Mouse (Mus musculus) E14TG2a.4 (cell line): Measurements from ENCODE around the gene Tet2.

Experiments
- CTCF ChIP-seq: conservative IDR thresholded peaks from 2 replicates; pipeline ENCODE4 v1.5.1; 2014; ENCODE audit warnings: low read length
- NANOG ChIP-seq: IDR thresholded peaks from 2 replicates; pipeline ENCODE4 v1.6.1; 2014; ENCODE audit warnings: borderline replicate concordance, low read length, mixed read lengths
- POU5F1 ChIP-seq: IDR thresholded peaks from 2 replicates; pipeline ENCODE4 v1.6.1; 2014; ENCODE audit warnings: low read length, borderline replicate concordance

DNA sequence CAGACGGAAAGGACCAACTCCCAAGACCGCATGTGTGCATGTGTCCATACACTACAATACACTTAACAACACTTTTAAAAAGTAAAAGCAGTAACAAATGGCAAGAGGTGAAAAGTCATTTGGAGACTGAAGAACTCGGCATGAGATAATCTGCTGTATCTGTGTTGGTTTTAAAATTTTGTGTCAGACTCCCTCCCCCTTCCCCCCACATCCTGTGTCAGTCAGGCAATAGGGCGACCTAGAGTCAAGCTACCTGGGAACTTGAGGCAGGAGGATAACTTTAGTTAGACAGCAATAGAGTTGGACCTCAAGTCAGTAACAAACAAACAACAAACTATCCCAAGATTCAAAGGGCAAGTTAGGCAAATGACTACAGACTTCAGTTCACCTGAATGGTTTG, 34.6 kb downstream of the Tet2 start:
- TF ChIP-seq CTCF, result no peak
- no peak for TF ChIP-seq NANOG
- no peak for TF ChIP-seq POU5F1
